Mouse (Mus musculus): ENCODE data around the gene Irs1. TPM values are rescaled to one million over a fixed set of nuclear protein-coding genes. Genes with fewer than 3 reads are reported as not detected.

The Irs1 gene
- 13.9 TPM for polyA plus RNA-seq (2014; fragmentation: Illumina TruSeq; extraction: RNeasy Lipid Tissue Mini Kit (QIAGEN cat#74804); ENCODE audit: low read depth, low replicate concordance)

GRCm38 (mm10) chr1:82291151-82291797 is at the start of gene Irs1:
Gene Irs1, minus strand, starts transcription at chr1:82291416.

DNA sequence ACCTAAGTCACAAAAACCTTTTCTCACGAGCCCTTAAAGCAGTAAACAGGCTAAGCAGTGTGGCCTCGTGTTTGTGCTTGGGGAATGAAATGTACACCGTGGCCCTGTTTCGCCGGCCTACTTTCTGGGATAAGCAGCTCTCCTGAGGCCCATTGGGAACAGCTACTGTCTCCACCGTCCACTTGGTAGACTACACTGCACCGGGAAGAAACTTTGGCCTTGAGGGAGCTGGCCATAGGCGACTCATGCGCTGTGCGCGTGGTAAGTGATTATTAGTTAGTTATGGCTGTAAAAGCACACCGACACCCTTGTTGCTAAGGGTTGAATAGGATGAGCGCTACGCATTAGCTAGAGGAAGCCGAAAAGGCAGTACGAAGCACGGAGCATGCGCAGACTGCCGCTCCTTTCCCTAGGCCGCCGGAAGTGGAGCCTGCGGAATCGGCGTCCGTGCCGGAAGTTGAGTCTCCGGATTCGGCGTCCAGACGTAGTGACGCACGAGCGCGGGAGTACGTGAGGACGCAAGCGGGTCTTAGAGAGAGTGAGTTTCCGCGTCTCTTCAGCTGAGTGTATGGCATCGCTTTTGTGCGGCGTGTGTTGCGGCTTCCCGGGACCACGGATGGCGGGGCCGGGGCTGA is 25.0 kb upstream of the Irs1 start, which contains the start of gene Rhbdd1:
Gene Rhbdd1 (plus strand): TSS at position 342 of the 635 bp plus-strand sequence.

GRCm38 (mm10) chr1:82232812-82233211 is 58.4 kb downstream of the Irs1 start, which contains the start of gene Gm9747:
Gene Gm9747, plus strand, starts transcription at chr1:82233112.

Other genes starting within 250 kb of the Irs1 start
- gene Gm9747, start 58.3 kb downstream of the Irs1 start, polyA plus RNA-seq (2014; fragmentation: Illumina TruSeq; extraction: RNeasy Lipid Tissue Mini Kit (QIAGEN cat#74804); ENCODE audit: low read depth, low replicate concordance), result not detected
- gene Rhbdd1, start 25.0 kb upstream of the Irs1 start, polyA plus RNA-seq (2014; fragmentation: Illumina TruSeq; extraction: RNeasy Lipid Tissue Mini Kit (QIAGEN cat#74804); ENCODE audit: low read depth, low replicate concordance), result 15.2 TPM